Mouse (Mus musculus): ENCODE data around the gene Gps2.
"Not testable (repeated sequence)": the region's sequence is repeated elsewhere in the genome, so short reads cannot be mapped to it uniquely, and the experiment has no call there.

Gene Gps2

DNA sequence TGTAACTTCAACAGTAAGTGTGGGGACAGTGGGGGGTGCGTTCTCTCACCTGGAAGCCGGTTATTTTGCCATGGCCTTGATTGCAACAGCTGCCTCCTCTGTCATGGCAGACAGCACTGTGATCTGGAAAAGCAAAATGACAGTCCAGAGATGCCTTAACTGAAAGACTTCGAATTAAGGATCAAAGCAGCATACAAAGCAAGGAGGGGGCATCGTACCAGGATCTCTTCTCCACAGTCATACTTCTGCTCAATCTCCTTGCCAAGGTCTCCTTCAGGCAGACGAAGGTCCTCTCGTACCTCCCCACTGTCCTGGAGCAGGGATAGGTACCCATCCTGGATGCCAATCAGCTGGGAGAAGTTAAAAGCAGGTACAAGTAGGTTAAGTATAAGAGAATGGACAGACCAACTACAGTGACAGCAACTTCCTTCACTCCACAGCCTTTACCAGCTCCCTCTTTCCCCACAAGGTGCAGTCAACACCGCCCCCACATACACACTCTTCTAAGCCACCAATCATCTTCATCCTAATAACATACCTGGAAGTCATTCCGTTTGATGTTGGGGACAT is 3.8 kb downstream of the Gps2 start:
- no peak for DNase-seq

DNA sequence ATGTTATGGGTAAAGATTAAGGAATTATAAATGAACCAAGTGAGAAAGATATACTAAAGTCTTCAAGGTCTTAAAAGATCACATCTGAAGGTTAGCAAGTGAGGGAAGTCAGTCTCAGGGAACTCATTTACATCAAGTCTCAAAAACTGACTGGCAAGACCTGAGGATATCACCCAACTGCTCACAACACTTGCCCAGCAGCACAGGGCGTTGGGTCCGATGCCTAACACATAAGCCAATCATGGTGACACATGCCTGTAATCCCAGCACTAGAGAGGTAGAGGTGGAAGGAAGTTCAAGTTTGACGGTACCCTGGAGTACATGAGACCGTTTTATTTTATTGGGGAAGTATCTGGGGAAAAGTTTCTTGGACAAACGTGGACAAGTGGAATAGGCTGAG is 4.4 kb downstream of the Gps2 start:
- DNase-seq, result no peak

DNA sequence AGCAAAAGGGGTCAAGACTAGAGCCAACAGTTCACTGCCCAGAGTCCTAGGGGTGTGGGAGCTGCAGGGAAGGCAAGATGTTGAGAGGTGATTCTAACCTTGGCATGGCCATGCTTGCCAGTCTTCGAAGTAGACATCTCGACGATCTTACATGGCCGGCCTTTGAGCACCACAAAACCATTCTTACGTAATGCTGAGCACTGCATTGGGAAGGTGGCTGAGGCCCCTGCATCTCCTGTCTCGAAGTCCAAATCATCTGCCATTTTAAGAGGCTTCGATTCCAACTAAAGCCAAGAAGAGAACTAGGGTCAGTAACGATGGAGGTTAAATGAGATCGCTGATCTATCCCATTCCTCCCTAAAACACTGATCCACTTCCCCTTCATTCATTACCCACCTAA is 5.4 kb downstream of the Gps2 start:
- no peak for DNase-seq

DNA sequence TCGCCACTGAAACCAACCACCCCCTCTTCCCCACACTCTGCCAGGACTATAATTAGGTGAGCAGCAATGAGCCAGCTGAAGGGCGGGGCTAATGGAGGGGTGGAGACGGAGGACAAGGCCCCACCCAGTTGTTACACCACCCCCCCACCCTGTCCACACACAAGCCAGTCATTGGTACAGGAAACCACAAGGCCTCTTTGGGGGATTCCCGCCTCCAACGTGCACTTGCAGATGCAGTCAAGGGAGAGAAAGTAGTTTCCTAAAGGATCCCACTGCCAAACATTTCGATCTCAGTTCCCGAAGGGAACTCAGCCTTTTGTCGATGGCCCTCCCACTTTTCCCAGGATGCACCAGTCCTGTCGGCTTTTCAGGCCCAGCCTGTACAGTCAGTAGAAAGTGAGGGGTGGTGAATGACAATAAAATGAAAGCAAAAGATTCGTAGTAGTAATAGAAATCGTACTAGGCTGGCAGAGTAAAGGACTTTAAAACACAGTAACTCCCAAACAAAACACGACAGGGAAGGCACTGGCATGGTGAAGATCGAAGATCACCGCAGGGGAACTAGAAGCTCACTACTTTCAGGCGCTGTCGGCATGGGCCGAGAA is 6.1 kb downstream of the Gps2 start:
- peak; percentile 90 to 92 for DNase-seq

DNA sequence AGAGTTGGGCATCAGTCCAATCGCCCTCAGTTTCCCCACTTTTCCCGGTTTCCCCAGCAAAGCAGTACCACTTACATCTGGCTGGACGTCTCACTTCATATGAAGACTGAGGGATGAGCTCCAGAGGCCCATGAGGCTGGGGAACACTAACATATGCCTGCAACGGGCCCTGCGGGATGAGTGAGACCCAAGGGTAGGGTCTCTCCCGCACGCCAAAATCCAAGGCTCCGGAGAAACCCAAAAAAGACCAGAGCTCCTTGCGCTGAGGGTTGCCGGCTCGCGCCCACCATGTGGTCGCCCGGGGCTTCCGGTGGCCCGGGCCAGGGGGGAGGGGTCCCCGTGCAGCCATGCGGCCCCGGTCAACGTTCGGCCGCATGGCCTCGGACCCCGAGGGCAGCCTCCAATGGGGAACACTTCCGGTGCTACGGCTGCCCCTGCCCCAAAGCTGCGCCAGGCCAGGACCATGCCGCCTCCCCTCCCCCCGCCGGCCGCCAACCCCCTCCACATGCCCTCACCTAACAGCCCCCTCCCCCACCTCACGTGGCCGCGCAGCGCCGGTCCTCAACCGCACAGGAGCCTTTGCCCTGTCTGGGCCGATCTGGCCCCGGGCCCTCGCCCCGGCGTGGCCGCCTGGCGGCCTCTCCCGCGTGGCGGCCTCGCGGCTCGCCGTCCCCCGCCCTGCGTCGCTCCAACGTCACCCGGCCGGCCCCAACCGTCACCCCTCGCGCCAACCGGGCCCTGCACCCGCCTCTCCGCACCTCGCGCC is 6.8 kb downstream of the Gps2 start:
- DNase-seq, result peak; percentile 60 to 80

DNA sequence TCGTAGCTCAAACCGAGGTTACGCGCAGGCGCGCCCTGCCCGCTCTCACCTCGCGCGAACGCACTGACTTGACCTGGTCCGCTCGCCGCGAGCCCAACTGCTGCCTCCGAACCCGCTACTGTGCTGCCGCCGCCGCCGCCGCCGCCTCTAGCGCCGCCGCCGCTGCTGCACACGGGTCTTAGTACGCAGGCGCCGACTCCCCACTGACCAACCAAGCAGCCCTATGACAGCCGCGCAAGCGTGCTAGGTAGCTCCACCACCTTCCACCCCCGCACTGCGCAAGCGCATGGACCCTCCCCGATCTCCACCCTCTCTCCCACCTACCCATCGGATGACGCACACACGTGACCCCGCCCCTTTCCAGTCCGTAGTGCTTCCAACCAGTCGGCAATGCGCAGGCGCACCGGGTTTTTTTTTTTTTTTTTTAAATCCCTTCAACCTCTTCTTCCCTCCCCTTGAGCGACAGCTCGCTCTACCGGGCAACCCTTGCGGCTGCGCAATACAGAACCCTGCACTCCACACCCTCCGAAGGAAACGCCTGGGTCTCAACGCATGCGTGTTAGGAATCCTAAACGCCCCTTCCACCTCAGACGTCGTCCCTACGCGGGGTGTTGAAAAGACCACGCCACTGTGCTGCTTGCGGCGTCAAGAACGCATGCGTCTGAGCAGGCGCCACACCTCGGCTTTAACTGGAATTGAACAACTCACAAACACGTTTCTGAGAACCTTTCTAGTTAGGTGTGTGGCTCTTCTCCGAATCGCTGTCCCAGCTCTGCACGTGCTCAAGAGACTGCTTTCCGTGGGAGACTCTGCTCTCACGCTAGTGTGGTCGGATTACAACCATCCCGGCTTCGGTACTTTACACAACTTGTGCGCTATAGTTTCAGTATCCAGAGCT is 7.7 kb downstream of the Gps2 start, which contains the start of gene Eif5a:
Gene Eif5a (minus strand): TSS at position 845 of the 898 bp plus-strand sequence.
- peak; percentile 100 for DNase-seq

DNA sequence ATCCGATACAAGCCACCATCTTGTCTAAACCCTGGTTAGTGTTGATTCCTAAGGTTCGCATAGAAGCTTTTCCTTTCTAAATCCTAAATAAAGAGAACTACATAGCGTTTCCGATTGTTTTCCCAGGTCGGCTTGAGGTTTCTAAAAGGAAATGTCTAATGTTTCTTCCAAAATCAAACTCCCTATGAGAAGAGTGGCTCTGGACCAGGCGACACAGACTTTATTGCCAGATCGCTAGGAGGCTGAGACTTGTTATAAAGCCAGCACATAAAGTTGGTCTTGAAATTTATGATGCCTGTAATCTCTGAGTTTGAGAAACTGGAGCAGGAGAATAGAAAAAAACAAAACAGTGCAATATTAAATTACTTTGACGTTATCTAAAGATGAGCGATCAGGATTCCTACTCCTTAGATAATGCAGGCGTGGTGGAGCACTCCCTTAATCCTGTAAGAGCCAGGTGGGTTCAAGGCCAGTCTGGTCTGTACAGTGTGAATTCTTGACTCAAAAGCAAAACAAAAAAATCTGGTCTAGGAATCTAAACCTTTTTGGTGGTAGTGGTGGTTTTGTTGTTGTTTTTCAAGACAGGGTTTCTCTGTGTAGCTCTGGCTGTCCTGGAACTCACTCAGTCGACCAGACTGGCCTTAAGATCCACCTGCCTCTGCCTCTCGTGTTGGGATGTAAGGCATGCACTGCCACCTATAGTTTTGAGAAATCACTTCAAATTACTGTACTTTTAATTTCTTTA is 8.5 kb downstream of the Gps2 start:
- DNase-seq, result no peak

DNA sequence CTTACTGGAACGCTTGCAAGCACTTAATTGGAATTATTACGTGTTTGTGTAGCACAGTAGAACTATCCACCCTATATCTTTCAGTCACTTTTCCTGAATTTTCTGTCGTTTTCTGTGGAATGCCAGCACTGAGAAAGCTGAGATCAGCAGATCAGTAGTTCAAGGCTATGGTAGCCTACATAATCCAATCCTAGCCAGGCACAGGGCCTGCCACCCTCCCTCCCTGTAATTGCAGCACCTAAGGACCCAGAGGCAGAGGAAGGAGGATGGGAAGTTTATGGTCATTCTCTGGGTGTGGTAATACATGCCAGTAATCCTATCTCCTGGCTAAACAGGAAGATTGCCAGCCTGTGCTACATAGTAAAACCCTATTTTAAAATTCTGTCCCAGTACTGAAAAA is 9.1 kb downstream of the Gps2 start:
- DNase-seq, result no peak

DNA sequence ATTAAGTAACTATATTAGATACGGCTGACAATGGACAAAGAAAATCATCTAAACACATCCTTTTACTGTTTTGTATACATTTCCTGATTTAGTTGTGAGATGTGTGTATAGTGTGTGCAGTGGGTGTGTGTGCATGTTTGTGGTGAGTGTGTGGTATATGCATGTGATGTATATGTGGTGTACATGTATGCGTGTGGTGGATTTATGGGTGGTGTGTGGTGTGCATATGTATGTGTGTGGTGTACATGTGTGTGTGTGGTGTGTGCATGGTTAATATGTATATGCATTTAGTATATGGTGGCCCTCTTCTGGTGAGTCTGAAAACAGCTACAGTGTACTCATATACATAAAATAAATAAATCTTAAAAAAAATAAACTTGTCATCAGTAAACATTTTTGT is 13.8 kb downstream of the Gps2 start:
- no peak for DNase-seq

DNA sequence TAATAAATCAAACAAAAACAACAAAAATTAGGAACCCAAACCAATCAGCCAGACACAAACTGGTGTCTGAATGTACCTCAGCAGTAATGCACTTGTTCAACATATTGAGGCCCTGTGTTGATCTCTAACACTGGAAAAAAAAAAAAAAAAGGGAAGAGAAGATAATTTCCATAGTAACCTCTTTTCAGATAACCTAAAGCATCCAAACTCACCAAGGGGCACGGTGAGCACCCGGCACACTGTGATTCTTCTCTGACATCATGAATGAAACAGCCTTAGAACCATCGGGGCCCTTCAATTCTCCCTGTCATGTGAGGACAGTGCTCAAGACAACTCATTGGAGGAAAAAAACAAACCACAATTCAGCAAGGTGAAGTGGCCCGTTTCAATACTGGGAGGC is 16.0 kb downstream of the Gps2 start:
- DNase-seq, result no peak

DNA sequence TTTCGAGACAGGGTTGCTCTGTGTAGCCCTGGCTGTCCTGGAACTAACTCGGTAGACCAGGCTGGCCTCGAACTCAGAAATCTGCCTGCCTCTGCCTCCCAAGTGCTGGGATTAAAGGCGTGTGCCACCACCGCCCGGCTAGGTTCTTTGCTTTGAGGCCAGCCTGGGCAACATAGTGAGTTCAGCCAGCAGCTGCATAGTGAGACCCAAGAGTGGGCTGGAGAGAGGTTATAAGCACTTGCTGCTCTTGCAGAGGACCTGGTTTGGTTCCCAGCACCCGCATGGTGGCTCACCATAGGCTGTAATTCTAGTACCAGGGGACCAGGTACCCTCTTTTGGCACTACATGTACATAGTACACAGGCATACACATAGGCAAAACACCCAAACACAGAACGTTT is 16.5 kb downstream of the Gps2 start:
- DNase-seq, result not testable (repeated sequence)

DNA sequence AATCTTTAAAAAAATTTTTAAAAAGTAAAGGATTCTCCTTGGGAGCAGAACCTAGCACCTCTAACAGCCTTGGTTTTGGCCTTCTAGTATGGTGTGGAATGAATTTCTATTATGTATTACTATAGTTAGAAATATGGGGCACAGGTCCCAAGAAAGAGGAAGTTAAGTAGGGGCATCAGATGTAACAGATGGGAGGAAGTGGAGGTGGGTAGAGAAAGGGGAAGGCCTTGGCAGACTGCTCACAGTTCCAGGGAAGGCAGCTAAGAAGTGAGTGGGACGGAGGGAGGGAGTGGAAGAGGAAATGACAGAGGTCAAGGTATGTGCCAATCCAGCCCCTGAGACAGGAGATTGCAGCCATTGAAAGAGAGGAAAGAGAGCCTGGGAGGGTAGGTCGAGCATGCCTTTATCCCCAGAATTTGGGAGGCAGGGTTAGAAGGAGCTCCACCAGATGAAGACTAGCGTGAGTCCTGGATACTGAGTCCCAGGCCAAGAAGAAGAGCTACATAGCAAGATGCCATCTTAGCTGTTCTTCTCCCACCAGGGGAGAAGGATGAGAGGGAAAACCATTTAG is 17.4 kb downstream of the Gps2 start:
- DNase-seq, result no peak

DNA sequence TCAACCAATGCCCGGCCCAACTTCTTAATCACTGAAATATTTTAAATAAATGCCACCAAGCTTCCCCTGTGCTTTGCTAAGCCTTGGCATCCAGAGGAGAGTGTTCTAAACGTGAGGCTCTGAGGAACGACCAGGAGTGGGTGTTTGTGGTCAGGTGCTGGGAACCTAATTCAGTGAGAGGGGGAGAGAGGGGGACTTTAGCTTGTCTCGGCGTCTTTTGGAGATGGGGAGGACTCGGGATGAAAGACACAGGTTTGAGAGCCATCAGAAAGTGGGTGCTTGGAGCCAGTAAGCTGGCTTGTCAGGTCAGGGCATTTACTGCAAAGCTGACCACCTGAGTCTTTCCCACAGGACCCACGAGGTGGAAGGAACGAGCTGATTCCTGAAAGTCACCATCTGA is 18.1 kb downstream of the Gps2 start:
- DNase-seq, result no peak

DNA sequence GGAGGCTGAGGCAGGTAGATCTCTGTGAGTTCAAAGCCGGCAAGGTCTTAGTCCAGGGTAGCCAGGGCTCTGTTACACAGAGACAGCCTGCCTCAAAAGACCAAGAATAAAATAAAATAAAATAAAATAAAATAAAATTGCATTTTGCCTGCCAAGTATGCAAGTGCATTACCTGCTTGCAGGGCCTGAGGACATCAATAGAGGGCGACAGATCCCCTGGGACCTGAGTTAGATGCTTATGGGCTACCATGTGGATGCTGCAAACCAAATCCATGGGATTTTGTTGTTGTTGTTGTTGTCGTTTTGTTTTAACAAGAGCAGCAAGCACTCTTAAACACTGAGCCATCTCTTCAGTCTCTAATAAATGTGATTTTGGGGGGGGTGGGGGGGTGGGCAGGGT is 18.6 kb downstream of the Gps2 start:
- DNase-seq, result peak in 1 of 2 experiments; percentile 52

DNA sequence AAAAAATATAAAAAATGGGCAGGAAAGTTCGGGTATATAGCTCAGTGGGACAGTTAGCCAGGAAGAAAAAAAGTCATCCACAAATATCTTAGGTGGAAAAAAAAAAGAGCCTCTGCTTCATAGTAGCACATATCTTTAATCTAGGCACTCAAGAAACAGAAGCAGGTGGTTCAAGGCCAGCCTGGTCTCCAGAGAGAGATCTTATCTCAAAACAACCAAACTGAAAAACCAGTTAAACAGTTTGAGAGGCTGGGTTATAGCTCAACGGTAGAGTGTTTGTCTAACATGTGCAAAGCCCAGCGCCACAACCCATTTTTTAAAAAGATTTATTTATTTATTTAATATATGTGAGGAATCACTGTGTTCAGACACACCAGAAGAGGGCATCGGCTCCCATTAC is 19.4 kb downstream of the Gps2 start:
- no peak for DNase-seq

DNA sequence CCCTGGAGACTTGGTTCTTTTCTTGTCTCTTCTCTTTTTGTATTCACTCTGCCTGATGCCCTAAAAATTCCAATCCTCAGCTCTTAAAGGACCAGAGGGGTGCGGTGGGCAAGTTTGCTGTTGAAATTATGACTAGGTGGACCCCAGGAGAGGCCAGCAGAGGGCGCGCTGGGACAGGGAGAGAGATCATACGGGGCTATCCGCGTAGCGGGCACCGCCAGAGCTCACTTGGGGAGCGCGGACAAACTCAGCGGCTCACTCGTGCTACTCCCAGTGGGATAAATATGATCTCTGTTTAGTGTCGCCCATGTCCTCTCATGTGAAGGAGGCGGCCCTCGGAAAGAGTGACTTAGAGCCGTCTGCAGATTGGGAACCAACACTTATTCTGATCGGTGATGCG is 20.5 kb downstream of the Gps2 start:
- peak; percentile 87 to 98 for DNase-seq

DNA sequence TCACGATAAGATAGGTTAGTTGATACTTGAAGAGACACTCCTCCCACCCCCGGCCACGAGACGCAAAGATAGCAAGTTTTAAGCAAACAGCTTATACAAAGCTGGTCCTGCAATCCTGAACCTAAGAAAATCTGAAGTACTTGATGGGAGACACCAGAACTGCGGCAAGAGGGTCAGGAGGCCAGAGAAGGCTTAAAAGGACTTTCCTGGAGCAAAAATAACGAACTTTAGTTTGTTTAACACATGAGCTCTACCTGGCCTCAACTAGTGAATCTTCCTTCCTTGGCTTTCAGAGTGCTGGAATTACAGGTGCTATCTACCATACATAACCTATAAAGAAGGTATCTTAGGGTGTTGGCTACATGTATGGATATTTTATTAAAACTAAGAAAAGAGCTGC is 21.0 kb downstream of the Gps2 start:
- DNase-seq, result no peak

DNA sequence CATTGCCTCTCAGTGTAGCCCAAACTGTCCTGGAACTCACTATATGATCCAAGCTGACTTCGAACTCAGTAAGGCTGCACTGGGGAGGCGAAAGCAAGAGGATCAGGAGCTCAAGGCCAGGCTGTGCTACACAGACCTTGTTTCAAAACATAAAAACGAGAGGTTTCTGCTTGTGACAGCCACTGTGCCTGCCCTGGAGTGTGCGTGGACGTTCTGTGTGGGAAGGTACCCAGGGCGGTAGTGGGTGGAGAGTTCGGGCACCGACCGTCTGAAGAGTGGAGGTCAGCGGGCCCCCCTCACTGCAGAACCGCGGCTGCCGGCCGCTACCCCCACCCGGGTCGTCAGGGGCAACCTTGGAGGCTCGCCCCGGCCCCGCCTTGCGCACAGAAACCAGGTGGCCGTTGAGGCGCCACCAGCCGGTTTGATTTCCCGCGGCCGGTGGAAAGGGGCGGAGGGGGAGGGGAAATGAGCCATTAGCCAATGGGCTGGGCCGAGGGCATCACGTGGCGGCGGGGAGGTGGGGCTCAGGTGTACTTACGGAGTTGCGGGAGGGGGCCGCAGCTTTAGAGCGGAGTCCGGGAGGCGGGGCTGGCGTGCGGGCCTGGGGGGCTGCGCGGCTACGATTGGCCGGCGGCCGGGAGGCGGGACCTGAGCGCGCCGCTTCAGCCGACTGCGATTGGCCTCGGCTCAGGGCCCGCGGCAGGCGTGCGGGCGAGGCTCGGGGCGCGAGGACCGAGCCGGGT is 21.6 kb downstream of the Gps2 start, which contains the start of gene Ybx2:
Gene Ybx2 (plus strand): TSS at position 660 of the 743 bp plus-strand sequence.
- peak; percentile 94 to 95 for DNase-seq

DNA sequence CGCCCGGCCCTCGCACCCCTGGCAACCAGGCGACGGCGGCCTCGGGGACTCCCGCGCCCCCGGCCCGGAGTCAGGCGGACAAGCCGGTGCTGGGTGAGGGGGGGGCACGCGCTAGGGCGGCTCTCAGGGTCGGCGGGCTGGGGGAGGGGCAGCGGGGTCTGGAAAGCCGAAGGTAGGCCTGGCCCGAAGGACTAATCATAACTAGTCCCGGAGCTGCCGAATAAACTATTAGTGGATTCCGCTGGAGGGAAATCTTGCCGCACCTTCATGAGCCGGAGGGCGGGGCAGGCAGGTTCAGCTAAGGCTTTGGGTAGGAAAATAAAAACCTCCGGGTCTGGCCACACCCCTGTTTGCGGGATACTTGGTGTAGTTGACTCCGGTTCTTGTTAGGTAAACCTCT is 22.5 kb downstream of the Gps2 start:
- DNase-seq, result peak in 1 of 2 experiments; percentile 60

DNA sequence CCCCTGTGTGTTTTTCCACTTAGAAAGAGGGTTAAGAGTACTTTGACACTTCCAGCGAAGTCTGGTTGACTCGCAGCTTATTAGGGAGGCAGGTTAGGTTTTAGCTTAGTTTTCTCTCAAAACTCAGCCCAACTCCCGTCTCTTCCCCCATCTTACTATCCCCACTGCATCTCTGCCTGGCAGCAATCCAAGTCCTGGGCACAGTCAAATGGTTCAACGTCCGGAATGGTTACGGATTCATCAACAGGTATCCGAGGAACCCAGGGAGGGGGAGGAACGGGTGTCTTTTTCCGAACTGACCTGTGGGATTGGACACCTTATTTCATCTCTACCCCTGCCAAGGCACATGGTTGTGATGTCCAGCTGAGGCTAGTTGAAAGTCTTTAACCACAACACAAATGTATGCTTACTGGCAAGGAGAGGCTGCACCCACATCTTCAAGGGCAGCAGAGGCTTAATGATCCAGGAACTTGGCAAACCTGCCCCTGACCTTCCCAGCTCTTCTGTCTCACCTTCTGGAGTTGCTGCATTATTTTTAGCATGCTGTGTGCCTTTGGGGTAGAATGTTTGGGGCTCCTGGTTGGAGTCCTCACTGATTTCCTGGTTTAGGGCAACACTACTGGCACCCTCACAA is 23.1 kb downstream of the Gps2 start:
- DNase-seq, result peak; percentile 60 to 62

DNA sequence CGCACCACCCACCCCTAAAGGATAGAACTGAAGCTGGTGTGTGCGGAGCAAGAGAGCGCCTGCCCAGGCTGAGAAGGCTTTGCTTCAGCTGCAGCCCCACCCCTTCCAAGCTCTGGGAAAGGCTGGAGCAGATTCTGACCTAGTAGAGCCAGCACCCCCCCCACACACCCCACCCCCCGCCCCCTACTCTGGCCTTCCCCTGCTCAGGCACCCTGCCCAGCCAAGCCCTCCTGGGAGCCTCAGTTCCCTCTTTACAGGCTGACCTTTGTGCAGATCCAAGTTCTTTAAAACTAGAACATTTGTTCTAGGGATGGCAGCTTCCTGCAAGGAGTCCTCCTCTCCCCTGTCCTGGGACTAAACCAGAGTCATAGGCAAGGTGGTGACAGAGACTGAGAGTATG is 23.7 kb downstream of the Gps2 start:
- peak; percentile 46 to 49 for DNase-seq
